Mouse (Mus musculus) liver, embryonic 14.5 days (tissue): ENCODE data around the gene Gpatch3.

Experiments
- CTCF ChIP-seq: IDR thresholded peaks from 2 replicates; pipeline ENCODE4 v1.5.1; 2016; ENCODE audit warnings: antibody characterized with exemption, low read depth, control low read depth
- EP300 ChIP-seq: IDR thresholded peaks from 2 replicates; pipeline ENCODE4 v1.6.1; 2016; ENCODE audit warnings: antibody characterized with exemption, low read depth

GRCm38 (mm10) chr4:133605330-133605729 lies 30.8 kb downstream of the Gpatch3 start:
- TF ChIP-seq CTCF = no peak
- no peak for TF ChIP-seq EP300
